Mouse (Mus musculus): ENCODE measurements around the gene Zfp94.

GRCm38 (mm10) chr7:24271191-24271590 is 45.3 kb downstream of the Zfp94 start:
- TF ChIP-seq CTCF (IDR thresholded peaks at IDR 0.05; ENCODE audit: low read depth), result no peak
- no peak for TF ChIP-seq EP300 (IDR thresholded peaks at IDR 0.05; ENCODE audit: low read depth)

All from liver, embryonic 14.5 days (tissue).